Mouse (Mus musculus) effector memory CD4-positive, alpha-beta T cell, adult 5 months (primary cell): ENCODE results near the gene Olfr816. TPM values are rescaled to one million over a fixed set of nuclear protein-coding genes. Genes with fewer than 3 reads are reported as not detected.

Experiments used
- polyA plus RNA-seq: library from polyadenylated mRNA; unstranded; fragments of 100-300 nt; shearing (Covaris generic); gene quantifications from one replicate; pipeline ENCODE4 v1.2.1, GENCODE M21; 2017

Gene Olfr816
- 0.66 TPM for polyA plus RNA-seq

GRCm38 (mm10) chr10:129915497-129915896 is at the start of gene Olfr816:
Gene Olfr816 (minus strand): TSS chr10:129915597.

GRCm38 (mm10) chr10:129949000-129949399 is 33.6 kb upstream of the Olfr816 start, which contains the start of gene Olfr818:
Gene Olfr818 (minus strand): TSS chr10:129949100.

GRCm38 (mm10) chr10:129905767-129906166 is 9.6 kb downstream of the Olfr816 start, which contains the start of gene Olfr815:
Gene Olfr815 (minus strand): TSS chr10:129905867.

DNA sequence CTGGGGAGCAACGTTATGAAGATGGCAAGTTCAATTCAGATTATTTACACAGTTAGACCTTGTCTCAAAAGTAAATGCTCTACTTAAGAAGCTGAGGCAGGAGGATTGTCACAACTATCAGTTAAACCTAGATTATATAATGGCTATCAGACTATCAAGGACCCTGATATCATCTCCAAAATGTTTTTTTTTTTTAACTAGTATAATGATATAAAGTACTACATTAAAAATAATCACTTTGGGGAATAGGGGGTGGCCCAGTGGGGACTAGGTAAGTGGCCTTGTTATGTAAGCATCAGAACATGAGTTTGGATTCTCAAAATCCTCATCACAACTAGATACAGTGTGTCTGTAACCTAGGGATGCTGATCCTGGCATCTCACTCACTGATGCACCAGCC is 35.6 kb downstream of the Olfr816 start, which contains the start of gene Olfr814:
Gene Olfr814, minus strand, starts transcription at position 101 of the 400 bp plus-strand sequence.

Other genes with a start within 250 kb of the Olfr816 start
- gene Olfr801, start 241.7 kb downstream of the Olfr816 start, polyA plus RNA-seq = not detected
- not detected for gene Olfr802, start 227.4 kb downstream of the Olfr816 start, polyA plus RNA-seq
- gene Olfr803, start 221.3 kb downstream of the Olfr816 start, polyA plus RNA-seq = not detected
- gene Olfr804, start 212.4 kb downstream of the Olfr816 start, polyA plus RNA-seq = not detected
- gene Olfr805, start 186.2 kb downstream of the Olfr816 start, polyA plus RNA-seq = not detected
- gene Olfr806, start 173.7 kb downstream of the Olfr816 start, polyA plus RNA-seq = 0.16 TPM
- not detected for gene Olfr807, start 157.8 kb downstream of the Olfr816 start, polyA plus RNA-seq
- not detected for gene Olfr808, start 150.1 kb downstream of the Olfr816 start, polyA plus RNA-seq
- not detected for gene Olfr809, start 141.0 kb downstream of the Olfr816 start, polyA plus RNA-seq
- not detected for gene Olfr810, start 120.7 kb downstream of the Olfr816 start, polyA plus RNA-seq
- gene Olfr811, start 111.2 kb downstream of the Olfr816 start, polyA plus RNA-seq = not detected
- gene Olfr812, start 69.5 kb downstream of the Olfr816 start, polyA plus RNA-seq = not detected
- gene Olfr813, start 60.2 kb downstream of the Olfr816 start, polyA plus RNA-seq = not detected
- gene Olfr814, start 35.7 kb downstream of the Olfr816 start, polyA plus RNA-seq = 0.16 TPM
- not detected for gene Olfr815, start 9.7 kb downstream of the Olfr816 start, polyA plus RNA-seq
- gene Olfr818, start 33.5 kb upstream of the Olfr816 start, polyA plus RNA-seq = not detected
- not detected for gene Olfr819, start 51.7 kb upstream of the Olfr816 start, polyA plus RNA-seq
- not detected for gene Olfr247, start 60.5 kb upstream of the Olfr816 start, polyA plus RNA-seq
- gene Gm10310, start 69.5 kb upstream of the Olfr816 start, polyA plus RNA-seq = 0.31 TPM
- gene Olfr820, start 97.0 kb upstream of the Olfr816 start, polyA plus RNA-seq = not detected
- gene Olfr821, start 114.8 kb upstream of the Olfr816 start, polyA plus RNA-seq = not detected
- 0.19 TPM for gene Olfr822, start 155.6 kb upstream of the Olfr816 start, polyA plus RNA-seq
- not detected for gene Olfr823, start 199.8 kb upstream of the Olfr816 start, polyA plus RNA-seq
- gene Olfr824, start 214.4 kb upstream of the Olfr816 start, polyA plus RNA-seq = not detected